Mouse (Mus musculus) testis, adult 2 months (tissue): ENCODE results near the gene Enox1.
"Not testable (repeated sequence)": the region's sequence is repeated elsewhere in the genome, so short reads cannot be mapped to it uniquely, and the experiment has no call there.

Source experiments
- CTCF ChIP-seq: fragments of 200-500 bp; IDR thresholded peaks from 2 replicates; pipeline ENCODE4 v1.5.1; 2012; ENCODE audit warnings: low read depth, mild to moderate bottlenecking, inconsistent platforms, low read length, moderate library complexity; ENCODE audit not compliant: control insufficient read depth, insufficient read depth, insufficient replicate concordance
- POLR2A ChIP-seq: fragments of 200-500 bp; IDR thresholded peaks from 2 replicates; pipeline ENCODE4 v1.6.1; 2012; ENCODE audit warnings: low read depth, mild to moderate bottlenecking, inconsistent platforms, low read length, moderate library complexity; ENCODE audit not compliant: control insufficient read depth

DNA sequence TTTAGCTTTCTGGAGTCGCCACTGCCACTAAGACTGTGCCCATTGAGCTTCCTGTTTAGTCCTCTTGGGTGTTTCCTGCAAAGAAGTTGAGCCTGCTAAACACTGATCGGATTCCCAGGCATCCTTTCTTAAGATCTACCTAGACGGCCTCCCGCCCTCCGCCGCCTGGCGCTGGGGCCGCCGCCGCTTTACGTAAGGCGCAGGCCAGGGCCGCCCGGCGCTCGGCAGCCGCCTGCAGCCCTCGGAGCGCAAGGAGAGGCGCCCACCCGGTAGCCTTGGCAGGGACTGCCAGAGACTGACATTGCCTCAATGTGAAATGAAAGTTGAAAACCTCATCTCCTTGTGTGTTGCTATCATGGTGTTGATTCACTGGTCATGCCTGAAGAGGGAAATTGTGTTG lies 383.0 kb downstream of the Enox1 start:
- not testable (repeated sequence) for TF ChIP-seq POLR2A, CTCF
